Mouse (Mus musculus) ovary, postnatal 36 days (tissue): ENCODE data around the gene Mia3.
A peak's percentile ranks its signal among the peaks of the same experiment; 100 is the strongest.
"Not testable (repeated sequence)": the region's sequence is repeated elsewhere in the genome, so short reads cannot be mapped to it uniquely, and the experiment has no call there.

Source experiments
- DNase-seq: peaks from one replicate; pipeline ENCODE4 v3.0.0; 2022; ENCODE audit warnings: low spot score, mixed read lengths

Gene Mia3

DNA sequence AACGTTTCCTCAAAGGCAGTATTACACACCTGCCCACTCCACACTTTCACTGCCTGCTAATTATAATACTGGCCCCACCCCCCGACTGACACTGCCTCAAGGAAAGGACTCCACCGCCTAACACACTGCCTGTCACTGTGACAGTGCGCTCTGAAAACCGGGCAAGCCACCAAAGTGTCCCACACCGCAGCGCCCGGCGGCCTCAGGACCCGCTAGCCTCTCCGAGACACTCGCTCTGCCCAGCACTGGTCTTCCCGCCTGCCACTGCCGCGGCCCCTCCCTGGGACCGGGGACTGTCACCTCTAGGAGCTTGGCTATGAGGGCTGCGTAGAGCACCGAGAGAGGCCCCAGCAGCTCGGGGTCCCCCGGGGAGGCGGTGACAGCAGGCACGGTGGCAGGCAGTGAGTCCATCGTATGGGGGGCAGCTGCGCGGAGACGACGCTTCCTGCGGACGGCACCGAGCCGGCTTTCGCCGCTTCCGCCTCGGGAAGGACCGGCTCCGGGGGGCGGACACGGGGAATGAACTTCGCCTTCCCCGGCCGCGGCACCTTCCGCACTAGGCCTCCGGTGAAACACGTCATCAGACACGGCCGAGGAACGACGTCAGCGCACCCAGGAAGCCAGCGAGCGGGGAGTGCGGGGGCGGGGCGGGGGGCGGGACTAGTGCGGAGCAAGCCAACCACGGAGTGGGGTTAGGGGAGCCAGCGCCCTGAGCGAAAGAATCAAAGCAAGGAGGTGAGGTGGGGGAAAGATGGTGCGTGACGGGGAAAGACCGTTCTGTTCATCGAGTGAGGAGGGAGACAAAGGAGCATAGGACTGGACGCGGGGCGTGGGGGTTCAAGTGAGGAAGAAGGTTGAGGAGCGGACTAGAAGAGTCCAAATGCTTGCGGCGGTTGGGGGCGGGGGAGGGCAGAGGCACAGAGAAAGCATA is 24.2 kb downstream of the Mia3 start:
- DNase-seq, result peak; percentile 86

DNA sequence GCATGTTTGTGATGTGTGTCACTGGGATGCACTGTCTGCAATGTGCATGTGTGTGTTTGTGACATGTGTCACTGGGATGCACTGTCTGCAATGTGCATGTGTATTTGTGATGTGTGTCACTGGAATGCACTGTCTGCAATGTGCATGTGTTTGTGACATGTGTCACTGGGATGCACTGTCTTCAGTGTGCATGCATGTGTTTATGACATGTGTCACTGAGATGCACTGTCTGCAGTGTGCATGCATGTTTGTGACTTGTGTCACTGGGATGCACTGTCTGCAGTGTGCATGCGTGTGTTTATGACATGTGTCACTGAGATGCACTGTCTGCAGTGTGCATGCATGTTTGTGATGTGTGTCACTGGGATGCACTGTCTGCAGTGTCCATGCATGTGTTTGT is 26.5 kb downstream of the Mia3 start:
- DNase-seq, result not testable (repeated sequence)

DNA sequence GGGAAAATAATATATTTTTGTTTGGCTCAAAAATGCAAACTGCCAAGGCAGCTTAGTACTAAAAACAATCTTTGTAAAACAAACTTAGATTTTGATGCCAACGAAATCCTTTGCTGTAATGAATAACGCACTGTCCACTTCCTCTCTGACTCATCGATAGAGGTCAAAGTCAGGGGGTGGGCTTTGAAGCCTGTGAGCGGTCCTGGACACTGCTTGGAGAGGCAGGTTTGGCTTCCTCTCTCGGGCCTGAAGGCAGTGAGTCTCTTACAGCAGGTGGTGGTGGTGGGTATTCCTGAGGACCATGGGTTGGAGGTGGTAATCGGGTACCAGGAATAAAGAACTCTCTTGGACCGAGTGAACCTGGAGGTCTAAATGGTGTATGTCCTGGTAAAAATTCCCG is 42.2 kb downstream of the Mia3 start:
- no peak for DNase-seq

DNA sequence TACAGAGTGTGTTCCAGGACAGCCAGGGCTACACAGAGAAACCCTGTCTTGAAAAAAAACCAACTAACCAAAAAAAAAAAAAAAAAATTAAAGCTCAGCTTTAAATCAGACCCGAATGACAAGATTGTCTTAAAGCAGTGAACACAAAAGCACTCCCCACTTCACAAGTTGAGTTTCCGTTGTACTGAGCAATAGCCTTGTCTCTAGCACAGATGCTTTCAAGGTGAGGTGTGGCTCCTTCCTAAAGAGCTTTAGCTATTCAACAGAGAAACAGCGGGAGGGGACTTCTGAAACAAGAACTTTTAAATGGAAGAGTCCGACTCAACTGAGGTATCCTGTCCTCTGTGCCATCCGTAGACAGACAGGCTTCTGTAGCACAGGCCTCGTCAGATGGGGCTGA is 44.9 kb downstream of the Mia3 start:
- no peak for DNase-seq

DNA sequence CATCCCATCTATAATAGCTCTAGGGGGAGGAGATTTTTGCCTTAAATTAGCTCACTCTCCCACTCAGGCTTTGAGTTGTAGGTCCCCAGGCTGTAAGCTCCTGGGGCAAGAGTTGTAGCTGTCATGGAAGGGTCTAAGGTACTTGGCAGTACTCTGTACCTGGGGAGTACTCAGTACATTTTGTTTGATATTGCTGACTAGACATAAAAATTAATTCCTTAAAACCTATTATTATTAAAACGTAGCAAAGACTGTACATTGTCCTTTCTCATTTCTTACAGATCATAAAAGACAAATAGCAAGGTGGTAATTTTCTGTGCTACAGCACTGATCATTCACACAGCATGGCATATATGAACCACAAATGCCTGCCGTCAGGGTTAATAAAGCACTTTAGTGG is 45.4 kb downstream of the Mia3 start:
- DNase-seq, result no peak

DNA sequence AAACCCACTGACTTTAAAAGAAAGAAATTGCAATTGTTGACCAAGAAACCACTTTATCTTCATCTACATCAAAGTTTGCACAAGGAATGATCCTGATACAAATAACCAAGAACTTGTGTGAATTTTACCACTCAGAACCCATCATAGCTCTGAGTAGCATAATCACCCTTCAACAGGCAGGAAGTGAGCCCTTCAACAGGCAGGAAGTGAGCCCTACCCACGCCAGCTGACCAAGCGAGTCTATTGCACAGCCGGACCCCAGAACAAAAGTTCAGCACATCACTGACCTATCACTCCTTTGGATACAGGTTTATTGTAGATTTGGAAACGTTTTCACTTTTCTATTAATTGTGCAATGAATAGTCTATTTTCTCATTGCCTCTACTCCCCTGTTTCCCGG is 46.9 kb downstream of the Mia3 start:
- not testable (repeated sequence) for DNase-seq

DNA sequence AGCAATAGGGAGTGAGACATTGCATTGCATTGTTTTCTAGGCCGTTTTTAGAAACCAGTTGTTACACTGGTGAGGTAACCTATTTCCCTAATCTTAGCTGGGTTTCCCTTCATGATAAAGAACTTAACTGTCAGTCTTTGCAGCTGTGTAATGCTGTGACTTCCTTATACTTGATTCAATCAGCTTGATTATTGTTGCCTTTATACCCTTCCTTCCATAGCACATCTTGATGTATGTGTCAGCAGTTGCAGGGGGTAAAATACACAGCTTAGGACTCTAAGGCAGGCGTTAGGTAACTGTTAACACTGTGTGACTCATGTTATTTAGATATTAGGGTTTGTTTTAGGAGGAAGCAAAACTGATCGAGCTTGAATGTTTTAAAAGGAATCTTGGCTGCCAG is 48.6 kb downstream of the Mia3 start:
- DNase-seq, result no peak

DNA sequence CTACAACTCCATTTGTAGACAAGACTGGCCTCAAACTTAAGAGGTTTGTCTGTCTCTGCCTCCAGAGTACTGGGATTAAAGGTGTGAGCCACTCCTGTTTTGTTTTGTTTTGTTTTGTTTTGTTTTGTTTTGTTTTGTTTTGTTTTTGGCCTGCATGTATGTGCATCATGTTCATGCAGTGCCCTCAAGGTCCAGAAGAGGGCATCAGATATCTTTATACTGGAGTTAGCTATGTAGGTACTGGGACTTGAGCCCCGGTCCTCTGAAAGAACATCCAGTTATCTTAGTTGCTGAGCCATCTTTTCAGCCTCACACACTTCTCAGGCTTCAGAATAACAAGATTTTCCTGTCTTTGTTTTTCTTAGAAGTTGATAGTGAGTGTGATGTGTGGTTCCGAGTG is 53.6 kb downstream of the Mia3 start:
- no peak for DNase-seq

DNA sequence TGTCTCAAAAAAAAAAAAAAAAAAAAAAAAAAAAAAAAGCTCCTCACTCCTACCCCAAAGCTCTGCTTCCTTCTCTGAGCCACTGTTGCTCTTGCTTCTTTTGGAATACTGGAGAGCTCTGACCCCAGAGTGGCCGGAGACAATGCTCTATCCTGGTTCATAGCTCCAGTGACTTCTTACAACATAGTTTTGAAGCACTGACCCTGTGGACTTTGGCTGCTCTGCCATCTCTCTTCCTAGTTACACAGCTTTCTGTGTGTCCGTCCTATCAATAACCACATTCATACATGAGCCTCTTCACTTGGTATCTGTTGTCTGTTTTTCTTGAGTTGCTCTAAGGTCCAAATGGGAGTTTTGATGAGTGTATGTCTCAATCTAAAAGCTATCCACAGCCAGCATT is 57.3 kb downstream of the Mia3 start:
- no peak for DNase-seq

DNA sequence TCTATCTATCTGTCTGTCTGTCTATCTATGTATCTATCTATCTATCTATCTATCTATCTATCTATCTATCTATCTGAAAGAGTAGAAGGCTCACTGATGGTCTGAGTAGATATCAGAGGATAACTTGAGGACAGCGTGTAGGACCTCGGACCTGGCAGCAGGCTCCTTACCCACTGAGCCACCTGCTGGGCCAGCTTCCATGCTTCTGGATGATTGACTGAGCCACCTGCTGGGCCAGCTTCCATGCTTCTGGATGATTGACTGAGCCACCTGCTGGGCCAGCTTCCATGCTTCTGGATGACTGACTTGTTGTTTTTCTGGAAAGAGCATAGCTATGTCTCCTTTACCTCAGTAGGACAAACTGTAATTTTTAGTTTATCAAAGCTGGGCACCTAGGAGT is 59.8 kb downstream of the Mia3 start:
- DNase-seq, result not testable (repeated sequence)

DNA sequence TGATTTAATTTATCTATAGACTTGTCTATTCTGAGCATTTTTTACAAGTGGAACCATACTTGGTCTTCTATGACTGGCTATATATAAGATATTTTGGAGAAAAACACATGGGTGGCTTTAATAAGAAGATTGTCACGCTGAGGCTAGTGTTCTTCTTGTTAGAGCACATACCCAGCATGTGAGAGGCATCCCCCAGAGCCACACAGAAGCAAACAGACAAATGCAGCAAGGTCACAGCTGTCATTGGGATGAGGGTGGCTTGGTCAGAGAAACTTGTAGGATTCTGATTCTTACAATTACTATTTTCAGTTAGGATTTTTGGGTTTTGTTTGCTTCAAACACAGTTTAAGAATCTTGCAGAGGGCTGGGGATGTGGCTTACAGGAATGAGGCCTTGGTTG is 60.9 kb downstream of the Mia3 start:
- no peak for DNase-seq

DNA sequence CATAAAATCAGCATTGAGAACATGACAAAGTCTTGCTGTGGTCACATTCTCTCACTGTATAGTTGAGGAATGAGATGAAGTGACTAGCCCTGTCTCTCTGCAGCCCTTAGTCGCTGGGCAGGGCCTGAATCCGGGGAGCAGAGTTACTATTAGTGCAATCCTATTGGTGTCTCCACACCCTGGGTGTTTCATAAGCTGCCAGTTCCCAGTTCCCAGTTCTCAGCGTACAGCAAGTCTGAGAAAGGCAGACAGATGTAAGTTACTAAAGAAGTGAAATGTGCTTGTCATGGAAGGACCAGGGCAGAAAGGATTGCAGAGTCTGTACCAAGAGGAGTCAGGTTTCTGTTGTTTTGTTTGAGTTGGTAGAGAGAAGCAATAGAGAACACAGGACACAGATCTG is 61.8 kb downstream of the Mia3 start:
- no peak for DNase-seq

DNA sequence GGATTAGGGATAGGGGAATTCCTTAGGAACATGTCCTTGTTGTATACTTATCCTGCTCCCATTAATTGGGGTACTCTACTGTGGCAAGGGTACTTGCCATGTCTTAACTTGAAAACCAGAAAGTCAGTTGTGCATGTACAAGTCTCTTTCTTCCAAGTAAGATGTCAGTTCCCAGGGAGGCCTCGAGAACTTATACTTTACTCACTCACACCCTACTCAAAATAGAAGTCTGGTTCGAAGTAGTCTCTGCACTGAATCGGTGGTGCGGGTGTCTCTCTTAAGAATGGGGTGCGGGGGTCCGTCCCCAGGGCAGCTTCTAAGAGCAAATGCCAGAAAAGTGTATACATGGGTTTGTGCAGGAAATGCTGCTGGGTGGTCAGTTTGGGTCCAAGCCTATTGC is 70.2 kb downstream of the Mia3 start:
- peak; percentile 86 for DNase-seq

DNA sequence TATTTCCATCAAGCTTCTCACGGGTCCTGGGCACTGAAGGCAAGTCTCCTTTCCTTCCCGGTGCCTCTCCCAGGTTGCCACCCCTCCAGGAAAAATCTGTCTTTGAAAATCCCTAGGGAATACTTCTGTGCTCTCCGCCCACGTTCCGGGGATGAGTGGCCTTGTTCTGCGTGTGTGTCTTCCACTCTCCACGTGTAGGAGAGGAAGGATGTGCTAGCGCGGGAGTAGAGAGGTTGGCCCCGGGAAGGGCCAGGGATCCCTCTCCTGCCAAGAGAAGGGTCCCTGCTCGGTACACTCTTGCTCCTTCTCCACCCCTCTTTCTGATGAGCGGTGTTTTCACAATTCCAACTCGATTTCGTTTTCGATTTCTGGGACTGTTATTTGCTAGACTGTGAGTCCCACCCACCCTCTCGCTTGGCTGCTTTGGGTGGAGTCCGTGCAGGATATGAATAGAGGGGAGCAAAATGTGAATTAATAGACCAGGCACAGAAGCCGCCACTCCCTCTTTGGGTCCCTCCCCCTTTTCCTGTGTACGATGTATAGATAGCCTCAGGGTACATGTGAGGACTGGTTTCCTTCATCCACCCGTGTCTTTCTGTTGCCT is 71.4 kb downstream of the Mia3 start:
- peak; percentile 28 for DNase-seq

DNA sequence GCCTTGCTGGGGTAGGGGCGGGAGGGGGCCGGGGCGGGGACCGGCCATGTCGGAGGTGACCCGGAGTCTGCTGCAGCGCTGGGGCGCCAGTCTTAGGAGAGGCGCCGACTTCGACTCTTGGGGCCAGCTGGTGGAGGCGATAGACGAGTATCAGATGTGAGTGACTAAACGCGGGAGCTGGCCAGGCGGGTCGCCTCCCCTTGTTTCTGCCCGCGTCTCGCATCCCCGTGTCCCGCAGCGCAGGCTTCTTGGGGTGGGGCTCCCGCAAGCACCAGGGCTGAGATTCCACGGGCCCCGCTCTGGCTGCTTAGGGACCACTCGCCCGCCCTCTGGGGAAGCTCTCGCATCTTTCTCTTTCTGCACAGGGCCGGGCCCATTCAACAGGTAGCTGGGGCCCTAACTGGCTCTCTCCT is 71.9 kb downstream of the Mia3 start:
- DNase-seq, result no peak

DNA sequence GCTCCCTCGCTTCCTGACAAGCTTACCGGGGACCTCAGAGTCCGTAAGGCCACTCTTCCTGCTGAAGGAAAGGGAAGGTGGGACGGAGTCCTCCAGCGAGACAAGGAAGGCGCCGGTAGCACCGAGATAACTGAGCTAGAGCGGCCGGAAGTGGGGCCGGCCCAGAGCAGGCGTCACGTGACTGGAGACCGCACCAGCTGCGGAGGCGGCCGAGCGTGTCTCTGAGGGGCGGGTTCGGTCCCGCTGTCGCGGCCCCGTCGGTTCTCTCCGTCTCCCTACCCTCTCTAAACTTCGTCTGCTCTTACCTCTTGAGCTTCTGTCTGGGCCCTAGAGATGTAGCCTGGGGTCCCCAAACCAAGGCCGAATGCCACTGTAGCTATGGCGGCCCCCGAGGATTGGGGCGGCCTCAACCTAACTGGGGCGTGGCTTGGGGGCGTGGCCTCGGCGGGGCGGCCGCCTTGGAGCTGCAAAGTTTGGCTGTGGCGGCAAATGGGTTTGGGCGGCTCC is 72.4 kb downstream of the Mia3 start, which contains the start of gene Brox:
TSS of gene Brox (minus strand) at position 393 of the 507 bp plus-strand sequence.
- peak; percentile 96 for DNase-seq

DNA sequence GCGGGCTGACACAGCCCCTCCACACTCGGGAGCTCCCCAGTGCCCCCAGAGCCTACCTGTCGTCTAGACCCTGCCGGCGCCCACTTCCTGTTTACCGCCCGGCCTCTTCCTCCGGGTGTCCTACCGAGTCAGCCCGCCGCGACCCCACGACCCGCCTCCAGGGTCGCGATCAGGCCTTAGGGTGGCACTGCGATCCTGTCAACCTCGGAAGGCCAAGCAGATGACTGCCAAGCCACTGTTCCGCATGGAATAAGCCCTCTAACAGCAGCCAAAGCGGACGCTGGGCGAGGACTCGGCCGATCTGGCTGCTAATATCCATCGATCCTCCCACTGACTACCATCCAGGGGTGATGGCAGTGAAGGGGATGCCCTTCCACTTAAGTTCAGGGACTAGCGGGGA is 72.9 kb downstream of the Mia3 start, which contains the start of gene Aida:
TSS of gene Aida (plus strand) at position 126 of the 400 bp plus-strand sequence.
- DNase-seq, result no peak

DNA sequence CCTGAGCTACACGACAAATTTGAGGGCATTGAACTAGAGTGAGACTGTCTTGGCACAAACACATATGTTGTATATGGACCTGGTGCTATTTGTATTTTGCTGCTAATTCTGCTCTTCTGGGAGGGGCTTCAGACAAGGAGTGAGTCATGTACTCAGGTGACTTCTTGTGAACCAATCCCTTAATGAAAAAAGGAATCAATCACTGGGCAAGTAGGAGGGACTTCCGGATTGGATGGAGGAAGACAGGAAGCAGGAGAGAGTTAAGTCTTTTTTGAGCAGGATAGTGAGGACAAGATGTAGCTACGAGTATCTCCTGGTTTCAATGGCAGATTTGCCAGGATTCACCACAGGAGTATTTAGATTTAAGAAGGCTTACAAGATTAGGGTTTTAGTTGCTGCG is 79.8 kb downstream of the Mia3 start:
- DNase-seq, result no peak

DNA sequence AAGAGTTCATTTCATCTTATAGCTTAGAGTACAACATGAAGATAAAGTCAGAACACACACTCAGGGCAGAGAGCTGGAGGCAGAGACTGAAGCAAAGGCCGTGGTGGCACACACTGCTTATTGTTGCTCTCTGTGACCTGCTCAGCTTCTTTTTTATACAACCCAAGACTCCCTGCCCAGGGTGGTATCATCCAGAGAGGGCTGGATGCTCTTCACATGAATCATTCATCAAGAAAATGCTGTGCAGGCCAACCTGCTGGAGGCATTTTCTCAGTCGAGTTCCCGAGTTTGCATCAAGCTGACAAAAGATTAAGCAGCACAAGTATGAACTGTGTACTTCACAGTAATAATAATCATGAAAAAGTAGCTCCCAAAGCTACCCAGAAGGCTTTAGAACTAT is 81.0 kb downstream of the Mia3 start:
- DNase-seq, result no peak
